Mouse (Mus musculus): ENCODE data around the gene Dcx. TPM values are rescaled to one million over a fixed set of nuclear protein-coding genes. Genes with fewer than 3 reads are reported as not detected.

The Dcx gene
- total RNA-seq, 1 experiment from 2014 or later: not detected

DNA sequence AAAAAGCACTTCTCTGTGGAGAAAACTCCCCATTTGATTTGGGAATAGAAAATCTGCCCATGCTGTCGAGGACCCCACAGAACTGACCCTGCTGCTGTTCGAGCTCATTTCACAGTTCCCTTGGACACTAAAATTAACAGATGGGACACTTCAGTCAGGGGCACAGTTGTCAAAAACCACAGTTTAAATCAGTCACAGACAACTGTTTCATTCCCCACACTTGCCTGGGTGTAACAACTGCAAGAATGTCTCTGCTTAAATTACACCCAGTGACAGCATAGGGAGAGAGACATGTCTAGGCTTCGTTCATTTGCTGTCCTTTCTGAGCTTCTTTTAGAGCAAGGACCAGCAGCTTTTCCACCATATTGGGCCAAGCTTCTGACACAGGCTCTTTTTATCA is 86.5 kb downstream of the Dcx start:
- ATAC-seq (replicated peaks; ENCODE audit: low read depth, poor library complexity, severe bottlenecking): no peak

DNA sequence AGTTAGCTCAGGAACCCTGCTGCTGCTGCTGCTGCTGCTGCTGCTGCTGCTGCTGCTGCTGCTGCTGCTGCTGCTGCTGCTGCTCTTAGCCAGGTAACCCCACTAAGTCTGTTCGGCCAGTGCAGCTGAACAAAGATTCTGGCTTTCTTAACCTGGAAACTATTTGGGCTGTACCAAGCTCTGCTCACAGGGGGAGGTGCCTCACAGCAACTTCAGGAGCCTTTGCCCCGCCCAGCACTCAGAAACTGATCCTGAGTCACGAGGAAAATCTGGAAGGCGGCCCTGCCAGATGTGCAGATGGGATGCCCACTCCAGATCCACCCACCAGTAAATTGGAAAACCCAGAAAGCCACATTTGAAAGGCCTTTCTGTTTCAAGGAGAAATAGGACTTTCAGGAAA is 105.9 kb downstream of the Dcx start, which contains the start of gene Capn6:
Capn6 (minus strand) TSS at position 203 of the 400 bp plus-strand sequence.
- no peak for ATAC-seq (replicated peaks; ENCODE audit: low read depth, poor library complexity, severe bottlenecking)

DNA sequence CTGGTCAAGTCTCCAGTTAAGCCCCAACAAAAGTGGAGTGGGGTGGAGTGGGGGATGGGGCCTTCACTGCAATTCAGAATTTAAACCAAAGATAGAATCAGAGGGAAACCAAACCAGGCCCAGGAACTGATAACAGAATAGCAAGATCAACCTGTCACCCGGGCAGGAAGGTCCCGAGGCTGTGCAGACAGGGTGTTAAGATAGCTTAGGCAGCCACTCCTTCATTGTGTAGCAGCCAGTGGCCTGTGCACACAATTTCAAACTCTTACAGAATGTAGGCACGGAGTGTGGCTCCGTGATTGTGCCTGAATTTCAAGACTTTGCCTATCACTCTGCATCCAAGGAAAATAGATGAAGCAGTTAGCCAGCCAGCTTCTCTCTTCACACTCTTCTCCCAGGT is 106.6 kb downstream of the Dcx start:
- 0 out of 2 replicates have a peak, but pooled peaks have one; percentile 32 for ATAC-seq (replicated peaks; ENCODE audit: low read depth, poor library complexity, severe bottlenecking)

DNA sequence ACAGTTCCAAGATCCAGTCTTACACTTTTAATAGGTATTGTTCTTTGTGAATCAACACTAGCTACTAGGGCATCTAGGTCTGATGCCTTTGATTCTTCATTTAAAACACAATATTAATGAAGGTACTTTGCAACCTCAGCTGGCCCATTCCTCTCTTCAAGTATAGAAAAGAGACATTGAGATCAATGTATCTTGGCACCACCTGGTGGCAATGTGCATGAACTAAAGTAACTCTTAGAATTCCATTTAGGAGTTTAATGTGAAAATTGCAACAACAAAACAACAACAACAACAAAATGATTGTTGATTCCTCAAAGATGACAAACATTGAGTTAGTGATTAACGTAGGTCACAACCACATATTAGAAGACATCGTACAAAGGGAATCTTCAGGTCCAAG is 114.2 kb downstream of the Dcx start:
- no peak for ATAC-seq (replicated peaks; ENCODE audit: low read depth, poor library complexity, severe bottlenecking)

DNA sequence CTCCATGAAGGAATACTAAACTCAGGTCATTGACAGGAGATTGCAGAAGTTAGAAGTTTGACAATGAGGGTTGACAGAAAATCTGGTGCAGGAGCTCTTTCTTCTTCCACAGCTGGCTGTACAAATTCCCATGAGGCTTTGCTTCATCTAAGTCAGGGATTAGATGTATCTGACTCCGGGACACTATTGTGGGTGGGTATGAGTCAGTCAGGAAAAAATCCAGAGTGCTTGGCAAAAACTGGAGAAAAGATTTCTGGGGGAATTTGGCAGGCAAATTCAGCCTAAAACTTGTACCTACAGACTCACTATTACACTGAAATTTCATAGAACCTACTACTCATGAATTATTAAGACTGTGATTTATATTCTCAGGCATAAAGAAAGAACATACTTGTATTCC is 117.2 kb downstream of the Dcx start:
- no peak for ATAC-seq (replicated peaks; ENCODE audit: low read depth, poor library complexity, severe bottlenecking)

Other genes starting within 250 kb of the Dcx start
- gene Capn6, start 105.9 kb downstream of the Dcx start, total RNA-seq (2017): not detected in 2 replicates
- 0.34 and 0.37 TPM in 2 replicates for gene A730046J19Rik, start 220.4 kb upstream of the Dcx start, total RNA-seq (2017)